Mouse (Mus musculus): ENCODE results near the gene Ccdc15. TPM values are rescaled to one million over a fixed set of nuclear protein-coding genes. Genes with fewer than 3 reads are reported as not detected.

Ccdc15 gene
- 6.0 and 6.9 TPM in 2 replicates for polyA plus RNA-seq (2014; fragmentation: Nextera tagmentation; extraction: Ambion mirVana)

DNA sequence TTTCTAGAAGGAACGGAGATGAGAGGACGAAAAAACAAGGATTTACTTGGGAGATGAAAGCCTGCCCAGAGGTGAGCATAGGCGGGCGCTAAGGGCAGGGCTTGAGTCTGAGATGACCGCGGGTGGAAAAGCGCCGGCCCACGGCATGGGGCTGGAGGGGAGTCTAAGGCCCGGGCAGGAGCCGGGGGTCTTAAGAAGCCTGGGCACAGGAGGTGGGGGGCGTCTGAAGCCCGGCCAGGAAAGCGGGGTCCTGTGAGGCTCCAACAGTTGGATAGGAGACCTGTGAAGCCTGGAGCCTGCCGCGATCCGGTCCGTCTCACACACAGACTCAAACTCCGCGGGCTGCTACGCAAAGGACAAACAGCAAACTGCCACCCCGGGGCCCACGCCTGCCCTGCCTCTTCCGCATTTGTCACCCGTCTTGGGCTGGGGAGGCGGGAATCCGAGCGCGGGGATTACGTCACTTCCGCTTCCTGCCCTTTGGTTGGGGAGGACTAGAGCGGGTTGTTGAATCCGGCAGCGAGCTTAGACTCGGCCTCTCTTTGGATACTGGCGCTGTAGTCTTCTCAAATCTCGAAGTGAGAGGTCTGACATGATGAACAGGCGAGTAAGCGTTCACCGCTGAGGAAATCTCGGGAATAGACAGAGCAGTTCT lies at the start of gene Ccdc15:
Ccdc15 (minus strand) TSS at position 445 of the 655 bp plus-strand sequence.
- H3K4me1 ChIP-seq (ENCODE audit: control insufficient read depth, insufficient read depth, low read length) = peaks cover 11% of the 10 kb centered on the region
- peak within 1 kb of the TSS; percentile 72 for H3K4me3 ChIP-seq (ENCODE audit: low read depth, low read length)
- peak within 1 kb of the TSS; percentile 95 for H3K27ac ChIP-seq (replicated peaks; ENCODE audit: low read depth, low read length)
- WGBS = under 1% methylated on average over 26 of the region's 41 CpGs
- ATAC-seq (ENCODE audit: low read depth) (peak; percentile 100), DNase-seq (ENCODE audit: low spot score) (peak; percentile 98)
- peak within 1 kb of the TSS; percentile 89 for H3K9ac ChIP-seq (ENCODE audit: low read depth, low read length)
- no peaks in the 10 kb centered on the region for H3K27me3 ChIP-seq (replicated peaks; ENCODE audit: control insufficient read depth, insufficient read depth, low read length)
- no peaks in the 10 kb centered on the region for H3K9me3 ChIP-seq (ENCODE audit: control insufficient read depth, low read length)
- no peaks in the 10 kb centered on the region for H3K36me3 ChIP-seq (ENCODE audit: control insufficient read depth, insufficient read depth, low read length)
- H3K4me2 ChIP-seq (ENCODE audit: low read depth, low read length) = peak within 1 kb of the TSS; percentile 64

DNA sequence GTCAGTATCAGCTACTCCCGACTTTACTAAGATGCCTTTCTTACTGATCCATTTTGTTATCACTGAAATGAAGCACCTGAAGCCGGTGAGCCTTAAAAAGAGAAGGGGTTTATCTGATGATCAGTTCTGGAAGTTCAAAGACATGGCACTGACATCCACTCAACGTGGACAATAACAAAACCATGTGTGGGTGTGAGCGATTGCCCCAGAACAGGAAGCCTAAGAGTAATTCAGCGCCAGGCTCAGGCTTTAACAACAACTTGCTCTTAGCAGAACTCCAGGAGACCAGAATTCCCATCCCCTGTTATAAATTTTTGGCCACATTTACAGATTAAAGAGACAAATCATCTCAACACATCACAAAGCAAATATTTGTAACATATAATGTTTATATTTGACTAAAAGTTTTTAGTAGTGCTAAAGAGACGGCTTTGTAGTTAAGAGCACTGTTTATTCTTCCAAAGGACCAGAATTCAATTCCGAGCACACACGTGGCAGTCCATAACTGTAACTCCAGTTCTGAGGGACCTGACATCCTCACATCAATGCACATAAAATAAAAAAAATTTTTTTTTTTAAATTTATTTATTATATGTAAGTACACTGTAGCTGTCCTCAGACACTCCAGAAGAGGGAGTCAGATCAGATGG lies 45.4 kb upstream of the Ccdc15 start:
- H3K4me1 ChIP-seq (ENCODE audit: control insufficient read depth, insufficient read depth, low read length) = no peaks in the 10 kb centered on the region
- ATAC-seq (ENCODE audit: low read depth) = no peak

DNA sequence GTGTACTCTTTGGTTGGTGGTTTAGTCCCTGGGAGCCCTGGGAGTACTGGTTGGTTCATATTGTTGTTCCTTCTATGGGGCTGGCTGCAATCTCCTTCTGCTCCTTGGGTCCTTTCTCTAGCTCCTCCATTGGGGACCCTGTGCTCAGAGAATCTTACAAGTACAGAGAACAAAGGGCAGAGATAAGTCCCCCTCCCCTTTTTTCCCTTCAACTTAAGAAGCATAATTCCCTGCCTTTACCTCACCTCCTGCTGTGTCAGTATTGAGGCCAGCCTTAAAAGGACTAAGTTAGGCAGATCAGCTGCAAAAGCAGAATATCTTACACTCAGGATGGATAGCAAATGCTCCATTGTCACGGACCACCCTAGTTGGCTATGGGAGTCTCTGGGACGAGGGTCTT lies 43.8 kb upstream of the Ccdc15 start:
- H3K27ac ChIP-seq (replicated peaks; ENCODE audit: low read depth, low read length) = no peak overlapping the region
- H3K9ac ChIP-seq (ENCODE audit: low read depth, low read length) = no peak overlapping the region
- H3K27me3 ChIP-seq (replicated peaks; ENCODE audit: control insufficient read depth, insufficient read depth, low read length) = no peaks in the 10 kb centered on the region
- DNase-seq (ENCODE audit: low spot score) (no peak), ATAC-seq (ENCODE audit: low read depth) (no peak)
- no peaks in the 10 kb centered on the region for H3K4me1 ChIP-seq (ENCODE audit: control insufficient read depth, insufficient read depth, low read length)
- WGBS = 69% methylated on average over 2 of the region's 2 CpGs
- no peaks in the 10 kb centered on the region for H3K9me3 ChIP-seq (ENCODE audit: control insufficient read depth, low read length)
- H3K4me2 ChIP-seq (ENCODE audit: low read depth, low read length) = no peak overlapping the region
- no peak overlapping the region for H3K4me3 ChIP-seq (ENCODE audit: low read depth, low read length)
- H3K36me3 ChIP-seq (ENCODE audit: control insufficient read depth, insufficient read depth, low read length) = no peaks in the 10 kb centered on the region

More for the DNA sequence above, 45.4 kb upstream of the Ccdc15 start:
- H3K27me3 ChIP-seq (replicated peaks; ENCODE audit: control insufficient read depth, insufficient read depth, low read length) = no peaks in the 10 kb centered on the region
- H3K27ac ChIP-seq (replicated peaks; ENCODE audit: low read depth, low read length) = no peak overlapping the region
- no peaks in the 10 kb centered on the region for H3K9me3 ChIP-seq (ENCODE audit: control insufficient read depth, low read length)
- no peaks in the 10 kb centered on the region for H3K36me3 ChIP-seq (ENCODE audit: control insufficient read depth, insufficient read depth, low read length)
- DNase-seq (ENCODE audit: low spot score) = no peak
- H3K9ac ChIP-seq (ENCODE audit: low read depth, low read length) = no peak overlapping the region
- no peak overlapping the region for H3K4me3 ChIP-seq (ENCODE audit: low read depth, low read length)
- no peak overlapping the region for H3K4me2 ChIP-seq (ENCODE audit: low read depth, low read length)
- whole genome bisulfite sequencing = 69% methylated on average over 8 of the region's 8 CpGs

DNA sequence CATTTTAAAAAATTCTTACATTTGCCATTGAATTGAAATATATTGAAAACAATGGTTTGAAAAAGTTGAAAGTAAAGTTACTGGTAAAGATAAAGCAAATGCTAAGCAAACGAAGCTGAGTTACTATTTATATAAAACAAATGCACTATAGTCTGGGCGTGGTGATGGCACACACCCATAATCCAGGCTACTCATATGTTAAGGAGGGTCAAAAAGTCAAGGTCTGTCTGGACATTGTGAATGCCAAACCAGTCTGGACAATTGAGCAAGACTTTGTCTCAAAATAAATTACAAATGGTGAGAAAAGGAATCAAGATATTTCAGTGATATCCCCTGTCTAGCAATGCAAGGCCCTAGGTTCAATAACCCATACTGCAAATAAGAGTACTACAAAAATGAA lies 42.7 kb upstream of the Ccdc15 start:
- H3K4me2 ChIP-seq (ENCODE audit: low read depth, low read length) = no peak overlapping the region

DNA sequence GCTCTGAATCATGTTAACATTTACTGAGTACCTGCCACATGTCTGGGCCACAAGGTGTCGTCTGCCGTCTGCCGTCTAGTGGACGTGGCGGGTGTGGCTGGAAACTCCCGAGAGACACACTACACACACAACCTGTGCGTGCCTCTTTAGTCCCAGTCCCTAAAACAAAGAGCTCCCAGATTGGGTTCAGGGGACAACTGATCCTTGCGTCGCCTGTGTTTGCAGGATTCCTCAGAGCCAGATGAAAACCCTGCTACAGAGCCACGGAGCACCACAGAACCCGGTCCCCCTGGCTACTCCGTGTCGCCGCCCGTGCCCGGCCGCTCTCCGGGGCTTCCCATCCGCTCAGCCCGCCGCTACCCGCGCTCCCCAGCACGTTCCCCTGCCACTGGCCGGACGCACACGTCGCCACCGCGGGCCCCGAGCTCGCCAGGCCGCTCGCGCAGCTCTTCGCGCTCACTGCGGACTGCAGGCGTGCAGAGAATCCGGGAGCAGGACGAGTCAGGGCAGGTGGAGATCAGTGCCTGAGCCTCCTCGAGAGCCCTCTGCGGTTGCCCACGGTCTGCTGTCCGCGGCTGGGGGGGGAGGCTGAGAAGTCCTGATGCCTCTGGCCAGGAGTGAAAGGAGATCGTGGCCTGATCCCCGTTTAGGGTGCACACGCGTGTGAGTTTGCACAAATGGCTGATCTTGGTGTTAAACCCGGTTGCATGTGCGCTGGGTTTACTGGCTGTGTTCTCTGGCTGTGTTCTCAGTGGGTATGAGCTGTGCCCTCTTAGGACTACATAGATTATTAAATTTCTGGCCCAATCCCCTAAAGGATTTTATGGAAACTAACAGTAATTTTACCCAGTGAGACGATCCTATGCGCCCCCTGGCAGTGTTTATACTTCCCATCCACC lies 36.3 kb upstream of the Ccdc15 start:
- Histone ChIP-seq H3K4me1 (ENCODE audit: control insufficient read depth, insufficient read depth, low read length) (no peaks in the 10 kb centered on the region), H3K36me3 (ENCODE audit: control insufficient read depth, insufficient read depth, low read length) (no peaks in the 10 kb centered on the region), H3K4me2 (ENCODE audit: low read depth, low read length) (peak overlapping the region; percentile 94), H3K27me3 (replicated peaks; ENCODE audit: control insufficient read depth, insufficient read depth, low read length) (peaks cover 9% of the 10 kb centered on the region), H3K9ac (ENCODE audit: low read depth, low read length) (peak overlapping the region; percentile 74), H3K4me3 (ENCODE audit: low read depth, low read length) (peak overlapping the region; percentile 51), H3K27ac (replicated peaks; ENCODE audit: low read depth, low read length) (no peak overlapping the region), H3K9me3 (ENCODE audit: control insufficient read depth, low read length) (no peaks in the 10 kb centered on the region)
- DNase-seq (ENCODE audit: low spot score) (peak; percentile 67), ATAC-seq (ENCODE audit: low read depth) (peak; percentile 82)
- WGBS = 5% methylated on average over 40 of the region's 54 CpGs

More for the DNA sequence above, 42.7 kb upstream of the Ccdc15 start:
- 75% methylated on average over 2 of the region's 2 CpGs for WGBS
- Histone ChIP-seq H3K36me3 (ENCODE audit: control insufficient read depth, insufficient read depth, low read length) (no peaks in the 10 kb centered on the region), H3K9ac (ENCODE audit: low read depth, low read length) (no peak overlapping the region), H3K27me3 (replicated peaks; ENCODE audit: control insufficient read depth, insufficient read depth, low read length) (no peaks in the 10 kb centered on the region; the same call in 1 of the 2 replicates), H3K9me3 (ENCODE audit: control insufficient read depth, low read length) (no peaks in the 10 kb centered on the region), H3K27ac (replicated peaks; ENCODE audit: low read depth, low read length) (no peak overlapping the region), H3K4me1 (ENCODE audit: control insufficient read depth, insufficient read depth, low read length) (no peaks in the 10 kb centered on the region), H3K4me3 (ENCODE audit: low read depth, low read length) (no peak overlapping the region)
- no peak for DNase-seq (ENCODE audit: low spot score)
- no peak for ATAC-seq (ENCODE audit: low read depth)

DNA sequence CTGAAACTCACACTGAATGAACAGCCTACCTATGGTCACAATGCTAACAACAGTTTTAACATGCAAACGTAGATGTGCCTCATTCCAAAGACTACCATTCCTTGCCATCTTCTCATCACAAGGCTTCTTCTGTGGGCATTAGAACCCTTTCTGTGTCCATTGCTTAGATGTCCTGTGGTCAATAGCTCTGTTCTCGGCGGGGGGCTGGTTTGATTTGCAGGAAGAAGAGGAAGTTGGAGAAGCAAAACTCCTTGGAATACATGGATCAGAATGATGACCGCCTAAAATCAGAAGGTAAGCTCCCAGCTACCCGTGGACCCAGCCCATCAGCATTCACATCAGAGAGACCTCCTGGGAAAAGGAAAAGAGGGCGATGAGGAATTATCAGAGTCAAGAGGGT lies 34.9 kb upstream of the Ccdc15 start:
- no peaks in the 10 kb centered on the region for H3K9me3 ChIP-seq (ENCODE audit: control insufficient read depth, low read length)
- WGBS = 91% methylated on average over 6 of the region's 6 CpGs
- no peaks in the 10 kb centered on the region for H3K4me1 ChIP-seq (ENCODE audit: control insufficient read depth, insufficient read depth, low read length)
- no peak for ATAC-seq (ENCODE audit: low read depth)
- DNase-seq (ENCODE audit: low spot score) = no peak
- H3K9ac ChIP-seq (ENCODE audit: low read depth, low read length) = no peak overlapping the region
- H3K27me3 ChIP-seq (replicated peaks; ENCODE audit: control insufficient read depth, insufficient read depth, low read length) = peaks cover 9% of the 10 kb centered on the region
- H3K27ac ChIP-seq (replicated peaks; ENCODE audit: low read depth, low read length) = no peak overlapping the region
- H3K36me3 ChIP-seq (ENCODE audit: control insufficient read depth, insufficient read depth, low read length) = no peaks in the 10 kb centered on the region
- no peak overlapping the region for H3K4me3 ChIP-seq (ENCODE audit: low read depth, low read length)
- no peak overlapping the region for H3K4me2 ChIP-seq (ENCODE audit: low read depth, low read length)

DNA sequence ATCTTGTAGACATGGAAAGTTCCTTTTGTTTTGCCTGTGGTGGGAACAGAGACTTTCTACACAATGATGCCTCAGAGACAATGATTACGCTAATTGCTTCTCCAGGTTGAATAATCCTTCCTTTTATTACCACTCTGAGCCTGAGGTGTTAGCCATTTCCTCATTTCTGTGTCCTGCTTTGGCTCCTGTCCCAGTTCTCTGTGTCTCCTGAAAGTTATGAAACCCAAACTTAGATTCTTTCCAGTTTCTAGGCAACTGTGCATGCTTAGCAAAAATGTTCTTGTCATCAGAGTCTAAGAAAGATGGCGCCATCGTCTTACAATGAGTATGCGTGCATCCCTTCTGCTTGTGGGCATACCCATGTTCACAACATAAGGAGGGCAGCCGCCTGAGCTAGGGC lies 27.5 kb upstream of the Ccdc15 start:
- Histone ChIP-seq H3K27ac (replicated peaks; ENCODE audit: low read depth, low read length) (no peak overlapping the region), H3K4me2 (ENCODE audit: low read depth, low read length) (no peak overlapping the region), H3K27me3 (replicated peaks; ENCODE audit: control insufficient read depth, insufficient read depth, low read length) (no peaks in the 10 kb centered on the region), H3K4me3 (ENCODE audit: low read depth, low read length) (no peak overlapping the region), H3K36me3 (ENCODE audit: control insufficient read depth, insufficient read depth, low read length) (no peaks in the 10 kb centered on the region), H3K9me3 (ENCODE audit: control insufficient read depth, low read length) (no peaks in the 10 kb centered on the region), H3K4me1 (ENCODE audit: control insufficient read depth, insufficient read depth, low read length) (no peaks in the 10 kb centered on the region), H3K9ac (ENCODE audit: low read depth, low read length) (no peak overlapping the region)
- ATAC-seq (ENCODE audit: low read depth) = no peak
- 89% methylated on average over 5 of the region's 5 CpGs for WGBS
- DNase-seq (ENCODE audit: low spot score) = peak; percentile 26

DNA sequence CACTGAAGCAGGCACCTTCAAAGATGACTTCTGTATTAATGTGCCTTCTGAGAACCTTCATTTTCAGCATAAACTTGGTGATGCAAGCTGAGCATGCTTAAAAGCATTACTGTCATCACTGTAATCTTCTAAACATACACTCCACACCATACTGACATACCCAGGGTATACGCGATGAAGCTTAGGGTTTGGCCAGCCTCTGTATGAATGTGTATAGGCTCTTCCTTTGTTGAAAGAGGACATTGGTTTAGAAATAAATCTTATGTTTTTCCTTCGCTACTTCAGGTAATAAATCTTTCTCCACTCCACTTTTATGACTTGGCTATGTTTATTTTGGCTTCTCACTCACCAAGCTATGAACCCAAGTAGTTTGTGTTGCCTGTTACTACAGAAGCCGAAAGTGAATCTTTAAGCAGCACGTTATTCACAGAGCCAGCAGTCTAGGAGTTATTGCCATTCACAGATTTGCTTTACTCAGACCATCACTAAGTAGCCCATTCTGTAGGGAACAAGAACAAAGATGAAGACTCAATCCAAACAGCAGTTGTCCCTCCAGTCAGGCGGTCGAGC lies 23.1 kb upstream of the Ccdc15 start:
- no peak for ATAC-seq (ENCODE audit: low read depth)
- 80% methylated on average over 7 of the region's 7 CpGs for WGBS

More for the DNA sequence above, 23.1 kb upstream of the Ccdc15 start:
- H3K4me3 ChIP-seq (ENCODE audit: low read depth, low read length) = no peak overlapping the region
- H3K9ac ChIP-seq (ENCODE audit: low read depth, low read length) = no peak overlapping the region
- no peaks in the 10 kb centered on the region for H3K9me3 ChIP-seq (ENCODE audit: control insufficient read depth, low read length)
- H3K4me2 ChIP-seq (ENCODE audit: low read depth, low read length) = no peak overlapping the region
- DNase-seq (ENCODE audit: low spot score) = no peak
- H3K27me3 ChIP-seq (replicated peaks; ENCODE audit: control insufficient read depth, insufficient read depth, low read length) = no peaks in the 10 kb centered on the region
- no peak overlapping the region for H3K27ac ChIP-seq (replicated peaks; ENCODE audit: low read depth, low read length)
- H3K4me1 ChIP-seq (ENCODE audit: control insufficient read depth, insufficient read depth, low read length) = no peaks in the 10 kb centered on the region
- no peaks in the 10 kb centered on the region for H3K36me3 ChIP-seq (ENCODE audit: control insufficient read depth, insufficient read depth, low read length)
